In the genomic region with DNA sequence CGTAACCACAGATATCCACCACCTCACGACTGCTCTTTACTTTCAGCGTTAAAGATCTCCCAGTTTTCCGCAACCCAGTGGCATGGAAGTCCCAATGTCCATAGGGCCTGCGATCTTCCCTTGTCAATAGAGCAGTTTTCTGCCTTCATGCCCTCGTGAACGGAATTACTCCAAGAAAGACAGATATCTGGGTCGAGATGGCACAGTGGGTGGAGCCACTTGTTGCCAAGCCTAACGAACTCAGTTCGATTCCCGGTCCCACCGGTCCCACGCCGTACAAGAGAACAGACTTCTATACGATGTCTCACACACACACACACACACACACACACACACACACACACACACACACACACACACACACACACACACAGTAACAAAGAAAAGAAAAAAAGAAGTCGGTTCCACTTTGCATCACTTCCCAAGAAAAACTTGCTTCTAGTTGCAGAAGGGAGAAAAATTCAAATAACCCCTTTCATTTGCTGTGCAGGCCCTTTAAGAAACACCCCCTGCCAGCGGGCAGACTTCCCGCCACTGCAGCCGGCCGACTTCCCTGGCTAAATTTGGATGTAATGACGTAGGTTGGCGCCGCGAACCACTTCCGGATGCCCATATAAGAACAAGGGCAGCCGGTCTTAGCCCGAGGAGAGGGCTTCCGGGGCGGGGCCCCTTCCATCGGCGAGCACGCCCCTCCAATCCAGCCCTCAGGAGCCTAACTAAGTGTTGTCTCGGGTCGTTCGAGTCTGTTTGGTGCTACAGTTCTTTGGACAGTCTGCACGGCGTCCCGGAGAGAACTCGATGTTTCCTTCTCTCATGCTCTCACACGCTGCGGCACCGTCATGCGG, we compare ENCODE assay signal across 8 mouse cellular contexts. TPM values are rescaled to one million over a fixed set of nuclear protein-coding genes. Genes with fewer than 3 reads are reported as not detected.
A peak's percentile ranks its signal among the peaks of the same experiment; 100 is the strongest.
DNase-seq lines count a peak whose midpoint lies in the region; ATAC-seq lines count a peak whose summit lies in the region.

No protein-coding gene starts in this region.

- H3K4me1 ChIP-seq in heart, embryonic 13.5 days = peaks cover 41% of the 10 kb centered on the region
- peaks cover 83% of the 10 kb centered on the region for H3K4me1 ChIP-seq in liver, embryonic 13.5 days (replicated peaks)
- H3K4me1 ChIP-seq in stomach, embryonic 16.5 days (ENCODE audit: control insufficient read depth, insufficient read depth, low read length) = peaks cover 23% of the 10 kb centered on the region

- H3K27me3 ChIP-seq in heart, embryonic 13.5 days (replicated peaks) = no peaks in the 10 kb centered on the region
- no peaks in the 10 kb centered on the region for H3K27me3 ChIP-seq in liver, embryonic 13.5 days
- no peaks in the 10 kb centered on the region for H3K27me3 ChIP-seq in stomach, embryonic 16.5 days (ENCODE audit: control insufficient read depth, insufficient read depth, low read length)

- H3K9ac ChIP-seq in heart, embryonic 13.5 days = peak overlapping the region; percentile 96
- peak overlapping the region; percentile 93 for H3K9ac ChIP-seq in liver, embryonic 13.5 days
- peak overlapping the region; percentile 89 for H3K9ac ChIP-seq in stomach, embryonic 16.5 days (ENCODE audit: low read length)

- H3K27ac ChIP-seq in heart, embryonic 13.5 days (replicated peaks) = peak overlapping the region; percentile 99
- peak overlapping the region; percentile 98 for H3K27ac ChIP-seq in liver, embryonic 13.5 days
- H3K27ac ChIP-seq in stomach, embryonic 16.5 days (ENCODE audit: low read length) = peak overlapping the region; percentile 99

- DNase-seq in CD4-positive helper T cell, adult 2 months (ENCODE audit: low read depth, low spot score) = peak; percentile 93
- DNase-seq in brain, embryonic 18.5 days (ENCODE audit: low read depth, low spot score) = peak; percentile 91
- DNase-seq in kidney, postnatal 14 days = peak; percentile 99
- DNase-seq in liver, embryonic 13.5 days = peak; percentile 94
- peak; percentile 94 for DNase-seq in neural tube, embryonic 10.5 days (ENCODE audit: extremely low spot score, low spot score)

- ATAC-seq in erythroid progenitor cell, adult 5-6 weeks (replicated peaks; ENCODE audit: low FRiP score, poor library complexity, severe bottlenecking) = peak; percentile 65
- peak; percentile 63 for ATAC-seq in heart, embryonic 13.5 days (ENCODE audit: extremely low read depth, insufficient number of reproducible peaks, low FRiP score, low TSS enrichment)
- ATAC-seq in liver, embryonic 13.5 days (ENCODE audit: low read depth) = peak; percentile 77
- ATAC-seq in stomach, embryonic 16.5 days (ENCODE audit: insufficient read depth, low FRiP score) = peak; percentile 84

- peaks cover 10% of the 10 kb centered on the region; the same call in 1 of the 2 replicates for H3K36me3 ChIP-seq in heart, embryonic 13.5 days
- no peaks in the 10 kb centered on the region for H3K36me3 ChIP-seq in liver, embryonic 13.5 days
- no peaks in the 10 kb centered on the region for H3K36me3 ChIP-seq in stomach, embryonic 16.5 days (ENCODE audit: control insufficient read depth, insufficient read depth, low read length)

- peak overlapping the region; percentile 75 for H3K4me3 ChIP-seq in heart, embryonic 13.5 days
- H3K4me3 ChIP-seq in liver, embryonic 13.5 days (replicated peaks) = peak overlapping the region; percentile 81
- peak overlapping the region; percentile 81 for H3K4me3 ChIP-seq in stomach, embryonic 16.5 days (replicated peaks; ENCODE audit: low read length)

- 2% methylated on average over 43 of the region's 43 CpGs for WGBS in heart, embryonic 13.5 days
- WGBS in liver, embryonic 13.5 days (ENCODE audit: insufficient replicate concordance) = 3% methylated on average over 43 of the region's 43 CpGs
- 2% methylated on average over 43 of the region's 43 CpGs for WGBS in stomach, embryonic 16.5 days

- H3K9me3 ChIP-seq in heart, embryonic 13.5 days = no peaks in the 10 kb centered on the region
- no peaks in the 10 kb centered on the region for H3K9me3 ChIP-seq in liver, embryonic 13.5 days (replicated peaks)
- no peaks in the 10 kb centered on the region for H3K9me3 ChIP-seq in stomach, embryonic 16.5 days (replicated peaks; ENCODE audit: control insufficient read depth, low read length)

- peak overlapping the region; percentile 87 for H3K4me2 ChIP-seq in heart, embryonic 13.5 days
- peak overlapping the region; percentile 99 for H3K4me2 ChIP-seq in liver, embryonic 13.5 days
- peak overlapping the region; percentile 78 for H3K4me2 ChIP-seq in stomach, embryonic 16.5 days (ENCODE audit: low read depth, low read length)

RNA-seq across cellular contexts. Expression of a gene that starts 1.1 kb away (rescaled TPM):
- total RNA-seq in erythroid progenitor cell, adult 5-6 weeks (2015; ENCODE audit: low replicate concordance) = 10.9 and 16.2 TPM in 2 replicates
- 7.6 and 8.1 TPM in 2 replicates for total RNA-seq in erythroid progenitor cell, adult 5-6 weeks (2017; ENCODE audit: low replicate concordance)
- polyA plus RNA-seq in heart, embryonic 13.5 days (2015; fragmentation: Nextera tagmentation; extraction: Ambion mirVana) = 43.0 and 44.8 TPM in 2 replicates
- polyA plus RNA-seq in liver, embryonic 13.5 days (2015; fragmentation: Nextera tagmentation; extraction: Ambion mirVana) = 20.5 and 24.1 TPM in 2 replicates
- polyA plus RNA-seq in stomach, embryonic 16.5 days (2015; fragmentation: Nextera tagmentation; extraction: Ambion mirVana) = 62.4 and 69.5 TPM in 2 replicates

RNA-seq across cellular contexts. Expression of a gene that starts 22.4 kb away (rescaled TPM):
- total RNA-seq in erythroid progenitor cell, adult 5-6 weeks (2015; ENCODE audit: low replicate concordance) = 7.9 and 13.4 TPM in 2 replicates
- total RNA-seq in erythroid progenitor cell, adult 5-6 weeks (2017; ENCODE audit: low replicate concordance) = 18.4 and 23.1 TPM in 2 replicates
- 47.6 and 51.6 TPM in 2 replicates for polyA plus RNA-seq in heart, embryonic 13.5 days (2015; fragmentation: Nextera tagmentation; extraction: Ambion mirVana)
- polyA plus RNA-seq in liver, embryonic 13.5 days (2015; fragmentation: Nextera tagmentation; extraction: Ambion mirVana) = 45.9 and 46.8 TPM in 2 replicates
- polyA plus RNA-seq in stomach, embryonic 16.5 days (2015; fragmentation: Nextera tagmentation; extraction: Ambion mirVana) = 53.7 and 54.1 TPM in 2 replicates

RNA-seq across cellular contexts. Expression of a gene that starts 24.0 kb away (rescaled TPM):
- 24.3 and 25.6 TPM in 2 replicates for total RNA-seq in erythroid progenitor cell, adult 5-6 weeks (2015; ENCODE audit: low replicate concordance)
- 11.8 and 16.9 TPM in 2 replicates for total RNA-seq in erythroid progenitor cell, adult 5-6 weeks (2017; ENCODE audit: low replicate concordance)
- polyA plus RNA-seq in heart, embryonic 13.5 days (2015; fragmentation: Nextera tagmentation; extraction: Ambion mirVana) = 15.1 and 15.7 TPM in 2 replicates
- 6.9 and 7.6 TPM in 2 replicates for polyA plus RNA-seq in liver, embryonic 13.5 days (2015; fragmentation: Nextera tagmentation; extraction: Ambion mirVana)
- 14.4 and 14.5 TPM in 2 replicates for polyA plus RNA-seq in stomach, embryonic 16.5 days (2015; fragmentation: Nextera tagmentation; extraction: Ambion mirVana)

RNA-seq across cellular contexts. Expression of a gene that starts 37.6 kb away (rescaled TPM):
- 98.7 and 109 TPM in 2 replicates for total RNA-seq in erythroid progenitor cell, adult 5-6 weeks (2015; ENCODE audit: low replicate concordance)
- total RNA-seq in erythroid progenitor cell, adult 5-6 weeks (2017; ENCODE audit: low replicate concordance) = 54.7 and 70.5 TPM in 2 replicates
- polyA plus RNA-seq in heart, embryonic 13.5 days (2015; fragmentation: Nextera tagmentation; extraction: Ambion mirVana) = 15.4 and 17.1 TPM in 2 replicates
- polyA plus RNA-seq in liver, embryonic 13.5 days (2015; fragmentation: Nextera tagmentation; extraction: Ambion mirVana) = 61.2 and 61.3 TPM in 2 replicates
- polyA plus RNA-seq in stomach, embryonic 16.5 days (2015; fragmentation: Nextera tagmentation; extraction: Ambion mirVana) = 6.0 and 8.3 TPM in 2 replicates

RNA-seq across cellular contexts. Expression of a gene that starts 59.1 kb away (rescaled TPM):
- total RNA-seq in erythroid progenitor cell, adult 5-6 weeks (2015; ENCODE audit: low replicate concordance) = 12.2 and 21.6 TPM in 2 replicates
- 1.1 and 13.2 TPM in 2 replicates for total RNA-seq in erythroid progenitor cell, adult 5-6 weeks (2017; ENCODE audit: low replicate concordance)
- 7.8 and 8.9 TPM in 2 replicates for polyA plus RNA-seq in heart, embryonic 13.5 days (2015; fragmentation: Nextera tagmentation; extraction: Ambion mirVana)
- polyA plus RNA-seq in liver, embryonic 13.5 days (2015; fragmentation: Nextera tagmentation; extraction: Ambion mirVana) = 9.6 and 10.0 TPM in 2 replicates
- polyA plus RNA-seq in stomach, embryonic 16.5 days (2015; fragmentation: Nextera tagmentation; extraction: Ambion mirVana) = 3.2 and 4.1 TPM in 2 replicates

Comparison
In these comparisons a context has a peak if more than half of its experiments do, and no peak if none do; other contexts are left out.
1. Peak in every context shown above with its lines: DNase-seq, ATAC-seq, H3K4me3 ChIP-seq and H3K27ac ChIP-seq.